Mouse (Mus musculus) megakaryocyte-erythroid progenitor cell, adult 5-6 weeks (primary cell): ENCODE measurements around the gene Dnpep. TPM values are rescaled to one million over a fixed set of nuclear protein-coding genes. Genes with fewer than 3 reads are reported as not detected.
A peak's percentile ranks its signal among the peaks of the same experiment; 100 is the strongest.

Experiments
- ATAC-seq: replicated peaks from 2 replicates; pipeline ENCODE4 v1.8.0; 2016; ENCODE audit warnings: mild to moderate bottlenecking, inconsistent platforms; ENCODE audit not compliant: severe bottlenecking, poor library complexity, low FRiP score, low TSS enrichment
- total RNA-seq, 2 experiments: library from RNA; stranded (forward) in 1 of 2; stranded (reverse) in 1 of 2; fragments of 200-1000, 215-1000 nt in 1 of 2; fragments of >200 nt in 1 of 2; fragmentation: Nextera tagmentation in 1 of 2; gene quantifications; 2 replicates each; pipeline ENCODE4 v1.2.3; 2014 to 2017

The Dnpep gene
- total RNA-seq, 2 experiments from 2014 or later: 48.2 to 50.8 TPM

GRCm38 (mm10) chr1:75278228-75278627, 39.6 kb downstream of the Dnpep start, which contains the start of gene Resp18:
Resp18 (minus strand) TSS chr1:75278415.
- ATAC-seq: no peak

GRCm38 (mm10) chr1:75277195-75278188, 40.3 kb downstream of the Dnpep start:
- peak; percentile 55; the same call in 1 of the 2 replicates for ATAC-seq

GRCm38 (mm10) chr1:75264091-75264880, 53.5 kb downstream of the Dnpep start, which contains the start of gene Ptprn:
Ptprn (minus strand) TSS chr1:75264502.
- no peak for ATAC-seq

- peak; percentile 81 for ATAC-seq
Observed at GRCm38 (mm10) chr1:75262969-75263951, 54.5 kb downstream of the Dnpep start.

DNA sequence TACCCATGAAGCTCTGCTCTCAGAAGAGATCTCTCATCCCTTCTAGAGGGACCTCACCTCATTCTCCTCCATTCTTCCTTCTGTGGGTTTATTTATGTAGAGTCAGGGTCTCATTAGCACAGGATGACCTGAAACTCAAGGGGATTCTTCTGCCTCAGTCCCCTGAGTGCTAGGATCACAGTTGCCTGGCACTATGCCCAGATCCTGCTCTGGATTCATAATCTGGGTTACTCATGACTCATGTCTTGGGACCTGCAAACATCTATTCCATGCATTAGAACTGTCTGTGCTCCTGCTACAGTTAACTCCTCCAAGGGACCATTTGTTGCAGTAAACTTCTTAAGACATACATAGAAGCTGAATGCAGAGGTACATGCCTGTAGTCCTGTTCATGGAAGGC, 56.5 kb downstream of the Dnpep start:
- no peak for ATAC-seq

Other genes starting within 250 kb of the Dnpep start
- 6.0 and 9.2 TPM in 2 replicates for gene Nhej1, start 192.8 kb downstream of the Dnpep start, total RNA-seq (2014; fragmentation: Nextera tagmentation)
- 2.0 and 10.1 TPM in 2 replicates for gene Nhej1, start 192.8 kb downstream of the Dnpep start, total RNA-seq (2017)
- not detected in 2 replicates for gene Slc23a3, start 184.1 kb downstream of the Dnpep start, total RNA-seq (2014; fragmentation: Nextera tagmentation)
- gene Slc23a3, start 184.1 kb downstream of the Dnpep start, total RNA-seq (2017): not detected in 2 replicates
- 56.9 and 83.8 TPM in 2 replicates for gene Cnppd1, start 175.3 kb downstream of the Dnpep start, total RNA-seq (2014; fragmentation: Nextera tagmentation)
- gene Cnppd1, start 175.3 kb downstream of the Dnpep start, total RNA-seq (2017): 51.8 and 81.7 TPM in 2 replicates
- 105 and 115 TPM in 2 replicates for gene Retreg2, start 175.2 kb downstream of the Dnpep start, total RNA-seq (2014; fragmentation: Nextera tagmentation)
- 63.6 and 129 TPM in 2 replicates for gene Retreg2, start 175.2 kb downstream of the Dnpep start, total RNA-seq (2017)
- gene Zfand2b, start 149.3 kb downstream of the Dnpep start, total RNA-seq (2014; fragmentation: Nextera tagmentation): 43.4 and 44.3 TPM in 2 replicates
- 33.4 and 48.9 TPM in 2 replicates for gene Zfand2b, start 149.3 kb downstream of the Dnpep start, total RNA-seq (2017)
- gene Abcb6, start 137.6 kb downstream of the Dnpep start, total RNA-seq (2014; fragmentation: Nextera tagmentation): 67.7 and 101 TPM in 2 replicates
- 22.2 and 75.6 TPM in 2 replicates for gene Abcb6, start 137.6 kb downstream of the Dnpep start, total RNA-seq (2017)
- gene Ankzf1, start 125.8 kb downstream of the Dnpep start, total RNA-seq (2014; fragmentation: Nextera tagmentation): 13.2 and 14.7 TPM in 2 replicates
- 16.9 and 24.1 TPM in 2 replicates for gene Ankzf1, start 125.8 kb downstream of the Dnpep start, total RNA-seq (2017)
- 25.4 and 25.5 TPM in 2 replicates for gene Atg9a, start 125.8 kb downstream of the Dnpep start, total RNA-seq (2014; fragmentation: Nextera tagmentation)
- gene Atg9a, start 125.8 kb downstream of the Dnpep start, total RNA-seq (2017): 4.8 and 8.0 TPM in 2 replicates
- 20.0 and 24.2 TPM in 2 replicates for gene Glb1l, start 107.2 kb downstream of the Dnpep start, total RNA-seq (2014; fragmentation: Nextera tagmentation)
- 5.4 and 18.3 TPM in 2 replicates for gene Glb1l, start 107.2 kb downstream of the Dnpep start, total RNA-seq (2017)
- 117 and 193 TPM in 2 replicates for gene Stk16, start 107.2 kb downstream of the Dnpep start, total RNA-seq (2014; fragmentation: Nextera tagmentation)
- 88.3 and 103 TPM in 2 replicates for gene Stk16, start 107.2 kb downstream of the Dnpep start, total RNA-seq (2017)
- 232 and 276 TPM in 2 replicates for gene Tuba4a, start 98.1 kb downstream of the Dnpep start, total RNA-seq (2014; fragmentation: Nextera tagmentation)
- 137 and 146 TPM in 2 replicates for gene Tuba4a, start 98.1 kb downstream of the Dnpep start, total RNA-seq (2017)
- not detected in 2 replicates for gene A630095N17Rik, start 85.9 kb downstream of the Dnpep start, total RNA-seq (2014; fragmentation: Nextera tagmentation)
- gene A630095N17Rik, start 85.9 kb downstream of the Dnpep start, total RNA-seq (2017): not detected in 2 replicates
- 15.2 and 18.3 TPM in 2 replicates for gene Dnajb2, start 81.6 kb downstream of the Dnpep start, total RNA-seq (2014; fragmentation: Nextera tagmentation)
- gene Dnajb2, start 81.6 kb downstream of the Dnpep start, total RNA-seq (2017): 14.2 and 21.7 TPM in 2 replicates
- gene Ptprn, start 53.5 kb downstream of the Dnpep start, total RNA-seq (2014; fragmentation: Nextera tagmentation): 0.31 TPM in 1 of 2 replicates, not detected in the other
- gene Ptprn, start 53.5 kb downstream of the Dnpep start, total RNA-seq (2017): 0.08 TPM in 1 of 2 replicates, not detected in the other
- not detected in 2 replicates for gene Resp18, start 39.6 kb downstream of the Dnpep start, total RNA-seq (2014; fragmentation: Nextera tagmentation)
- not detected in 2 replicates for gene Resp18, start 39.6 kb downstream of the Dnpep start, total RNA-seq (2017)
- gene Des, start 42.3 kb upstream of the Dnpep start, total RNA-seq (2014; fragmentation: Nextera tagmentation): not detected in 2 replicates
- not detected in 2 replicates for gene Des, start 42.3 kb upstream of the Dnpep start, total RNA-seq (2017)
- gene Speg, start 57.3 kb upstream of the Dnpep start, total RNA-seq (2014; fragmentation: Nextera tagmentation): not detected in 2 replicates
- 0.19 TPM in 1 of 2 replicates, not detected in the other for gene Speg, start 57.3 kb upstream of the Dnpep start, total RNA-seq (2017)
- gene Gmppa, start 117.9 kb upstream of the Dnpep start, total RNA-seq (2014; fragmentation: Nextera tagmentation): 70.3 and 92.5 TPM in 2 replicates
- 35.0 and 52.6 TPM in 2 replicates for gene Gmppa, start 117.9 kb upstream of the Dnpep start, total RNA-seq (2017)
- gene Asic4, start 132.4 kb upstream of the Dnpep start, total RNA-seq (2014; fragmentation: Nextera tagmentation): not detected in 2 replicates
- gene Asic4, start 132.4 kb upstream of the Dnpep start, total RNA-seq (2017): not detected in 2 replicates
- gene Chpf, start 161.3 kb upstream of the Dnpep start, total RNA-seq (2014; fragmentation: Nextera tagmentation): 3.1 and 4.0 TPM in 2 replicates
- 0.15 and 1.2 TPM in 2 replicates for gene Chpf, start 161.3 kb upstream of the Dnpep start, total RNA-seq (2017)
- gene Tmem198, start 161.5 kb upstream of the Dnpep start, total RNA-seq (2014; fragmentation: Nextera tagmentation): 0.49 TPM in 1 of 2 replicates, not detected in the other
- gene Tmem198, start 161.5 kb upstream of the Dnpep start, total RNA-seq (2017): not detected in 2 replicates
- gene Obsl1, start 188.5 kb upstream of the Dnpep start, total RNA-seq (2014; fragmentation: Nextera tagmentation): 0.40 and 0.68 TPM in 2 replicates
- gene Obsl1, start 188.5 kb upstream of the Dnpep start, total RNA-seq (2017): 0.30 and 0.47 TPM in 2 replicates
- 0.72 TPM in 1 of 2 replicates, not detected in the other for gene Inha, start 189.1 kb upstream of the Dnpep start, total RNA-seq (2014; fragmentation: Nextera tagmentation)
- not detected in 2 replicates for gene Inha, start 189.1 kb upstream of the Dnpep start, total RNA-seq (2017)
- gene Stk11ip, start 203.5 kb upstream of the Dnpep start, total RNA-seq (2014; fragmentation: Nextera tagmentation): 12.1 and 17.6 TPM in 2 replicates
- 6.9 and 11.9 TPM in 2 replicates for gene Stk11ip, start 203.5 kb upstream of the Dnpep start, total RNA-seq (2017)
- not detected in 2 replicates for gene Slc4a3, start 228.3 kb upstream of the Dnpep start, total RNA-seq (2014; fragmentation: Nextera tagmentation)
- gene Slc4a3, start 228.3 kb upstream of the Dnpep start, total RNA-seq (2017): not detected in 2 replicates